Mouse (Mus musculus): ENCODE data around the gene Smpd3. TPM values are rescaled to one million over a fixed set of nuclear protein-coding genes. Genes with fewer than 3 reads are reported as not detected.
A peak's percentile ranks its signal among the peaks of the same experiment; 100 is the strongest.

Smpd3 gene
- total and polyA plus RNA-seq, 2 experiments from 2014 or later, result 81.5 to 111 TPM

GRCm38 (mm10) chr8:106306076-106306475, 31.7 kb downstream of the Smpd3 start:
- no peaks in the 10 kb centered on the region for H3K9me3 ChIP-seq (ENCODE audit: low read length)
- H3K4me3 ChIP-seq (ENCODE audit: low read depth, low read length), result no peak overlapping the region
- no peak for TF ChIP-seq CTCF (IDR thresholded peaks at IDR 0.05)
- no peaks in the 10 kb centered on the region for H3K27me3 ChIP-seq (ENCODE audit: insufficient read depth, low read length)
- H3K27ac ChIP-seq (ENCODE audit: low read depth, low read length), result no peak overlapping the region
- DNase-seq (ENCODE audit: low spot score) (no peak), ATAC-seq (ENCODE audit: low FRiP score) (no peak)
- H3K4me1 ChIP-seq (ENCODE audit: insufficient read depth, low read length), result peaks cover 2% of the 10 kb centered on the region; the same call in 1 of the 2 replicates
- no peaks in the 10 kb centered on the region for H3K36me3 ChIP-seq (ENCODE audit: insufficient read depth, low read length)
- 88% methylated on average over 1 of the region's 1 CpGs for WGBS
- H3K4me2 ChIP-seq (ENCODE audit: low read depth, low read length, poor library complexity, severe bottlenecking), result no peak overlapping the region
- no peak overlapping the region for H3K9ac ChIP-seq (replicated peaks; ENCODE audit: low read length, poor library complexity, severe bottlenecking)

GRCm38 (mm10) chr8:106305301-106305700, 32.5 kb downstream of the Smpd3 start:
- Histone ChIP-seq H3K4me1 (ENCODE audit: insufficient read depth, low read length) (peaks cover 6% of the 10 kb centered on the region; the same call in 1 of the 2 replicates), H3K4me2 (ENCODE audit: low read depth, low read length, poor library complexity, severe bottlenecking) (no peak overlapping the region), H3K36me3 (ENCODE audit: insufficient read depth, low read length) (no peaks in the 10 kb centered on the region), H3K4me3 (ENCODE audit: low read depth, low read length) (no peak overlapping the region), H3K27me3 (ENCODE audit: insufficient read depth, low read length) (no peaks in the 10 kb centered on the region), H3K9me3 (ENCODE audit: low read length) (no peaks in the 10 kb centered on the region), H3K9ac (replicated peaks; ENCODE audit: low read length, poor library complexity, severe bottlenecking) (no peak overlapping the region), H3K27ac (ENCODE audit: low read depth, low read length) (no peak overlapping the region)
- TF ChIP-seq CTCF (IDR thresholded peaks at IDR 0.05), result no peak
- DNase-seq (ENCODE audit: low spot score) (no peak), ATAC-seq (ENCODE audit: low FRiP score) (no peak)
- 94% methylated on average over 3 of the region's 3 CpGs for WGBS

GRCm38 (mm10) chr8:106304321-106304720, 33.5 kb downstream of the Smpd3 start:
- ATAC-seq (ENCODE audit: low FRiP score) (no peak), DNase-seq (ENCODE audit: low spot score) (no peak)
- Histone ChIP-seq H3K36me3 (ENCODE audit: insufficient read depth, low read length) (no peaks in the 10 kb centered on the region), H3K4me3 (ENCODE audit: low read depth, low read length) (no peak overlapping the region), H3K9ac (replicated peaks; ENCODE audit: low read length, poor library complexity, severe bottlenecking) (no peak overlapping the region), H3K27me3 (ENCODE audit: insufficient read depth, low read length) (no peaks in the 10 kb centered on the region), H3K27ac (ENCODE audit: low read depth, low read length) (no peak overlapping the region), H3K9me3 (ENCODE audit: low read length) (no peaks in the 10 kb centered on the region), H3K4me2 (ENCODE audit: low read depth, low read length, poor library complexity, severe bottlenecking) (no peak overlapping the region), H3K4me1 (ENCODE audit: insufficient read depth, low read length) (peaks cover 6% of the 10 kb centered on the region; the same call in 1 of the 2 replicates)
- TF ChIP-seq CTCF (IDR thresholded peaks at IDR 0.05), result no peak
- WGBS, result 88% methylated on average over 6 of the region's 6 CpGs

DNA sequence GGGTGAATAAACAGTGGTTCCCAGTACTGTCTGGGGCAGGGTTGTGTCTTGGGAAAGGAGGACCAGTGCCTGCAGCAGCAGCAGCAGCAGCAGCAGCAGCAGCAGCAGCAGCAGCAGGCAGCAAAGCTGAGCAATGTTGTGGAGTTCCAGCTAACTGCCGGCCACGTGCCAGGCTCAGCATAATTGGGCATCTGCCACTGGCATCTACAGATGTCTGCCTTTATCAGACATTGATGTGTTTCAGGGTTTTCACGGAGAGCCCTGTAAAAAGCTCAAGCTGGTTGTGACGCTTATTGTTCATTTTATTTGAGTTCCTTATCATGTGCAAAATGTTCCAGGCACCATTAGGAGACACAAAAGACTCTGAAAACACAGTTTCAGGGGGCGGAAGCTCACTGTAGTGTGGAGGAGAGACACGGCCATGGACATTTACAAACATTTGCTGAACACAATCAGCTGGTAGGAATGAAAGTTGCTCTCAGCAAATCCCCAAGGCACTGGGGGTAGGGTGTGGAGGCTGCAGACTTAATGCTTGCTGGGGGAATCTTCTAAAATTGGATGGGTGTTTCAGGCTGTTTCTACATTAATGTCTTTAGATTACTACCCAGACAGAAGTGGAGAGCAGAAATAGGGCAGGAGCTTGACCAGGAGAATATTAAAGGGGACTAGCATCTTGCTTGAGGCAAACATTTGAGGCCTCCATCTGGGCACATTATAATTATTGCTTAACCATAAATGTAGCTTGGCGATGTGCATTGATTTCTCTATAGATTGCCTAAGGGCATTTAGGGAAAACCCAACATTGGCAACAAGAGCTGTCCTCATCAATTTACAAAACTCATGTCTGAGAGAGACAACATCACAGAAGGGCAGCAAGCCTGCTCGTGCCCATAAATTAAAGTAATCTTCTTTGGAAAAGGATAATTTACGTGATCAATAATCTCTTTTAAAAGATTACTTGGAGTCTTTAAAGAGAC, 36.8 kb downstream of the Smpd3 start:
- 29% methylated on average over 9 of the region's 9 CpGs for WGBS
- Histone ChIP-seq H3K4me1 (ENCODE audit: insufficient read depth, low read length) (peaks cover 6% of the 10 kb centered on the region; the same call in 1 of the 2 replicates), H3K4me2 (ENCODE audit: low read depth, low read length, poor library complexity, severe bottlenecking) (no peak overlapping the region), H3K4me3 (ENCODE audit: low read depth, low read length) (no peak overlapping the region), H3K36me3 (ENCODE audit: insufficient read depth, low read length) (no peaks in the 10 kb centered on the region), H3K27ac (ENCODE audit: low read depth, low read length) (peak overlapping the region; percentile 44; the same call in 1 of the 2 replicates), H3K9me3 (ENCODE audit: low read length) (no peaks in the 10 kb centered on the region), H3K9ac (replicated peaks; ENCODE audit: low read length, poor library complexity, severe bottlenecking) (no peak overlapping the region; the same call in 1 of the 2 replicates), H3K27me3 (ENCODE audit: insufficient read depth, low read length) (no peaks in the 10 kb centered on the region)
- no peak for ATAC-seq (ENCODE audit: low FRiP score)
- peak; percentile 57 for DNase-seq (ENCODE audit: low spot score)
- no peak for TF ChIP-seq CTCF (IDR thresholded peaks at IDR 0.05)

DNA sequence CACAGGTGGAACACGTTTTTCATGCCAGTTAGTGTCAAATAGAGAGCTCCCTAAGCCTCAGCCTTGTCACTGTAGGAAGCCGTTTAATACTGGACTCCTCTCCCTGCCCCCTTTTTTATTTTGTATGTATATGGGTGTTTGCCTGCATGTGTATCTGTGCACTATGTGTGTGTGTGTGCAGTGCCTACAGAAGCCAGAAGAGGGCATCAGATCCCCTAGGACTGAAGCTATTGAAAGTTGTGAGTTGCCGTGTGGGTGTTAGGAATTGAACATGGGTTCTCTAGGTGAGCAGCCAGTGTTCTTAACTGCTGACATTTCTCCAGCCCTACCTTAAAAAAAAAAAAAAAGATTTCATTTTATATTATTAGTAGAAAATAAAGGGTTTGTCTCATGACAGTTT, 38.1 kb downstream of the Smpd3 start:
- Histone ChIP-seq H3K27ac (ENCODE audit: low read depth, low read length) (no peak overlapping the region), H3K4me1 (ENCODE audit: insufficient read depth, low read length) (peaks cover 6% of the 10 kb centered on the region; the same call in 1 of the 2 replicates), H3K9ac (replicated peaks; ENCODE audit: low read length, poor library complexity, severe bottlenecking) (no peak overlapping the region), H3K27me3 (ENCODE audit: insufficient read depth, low read length) (no peaks in the 10 kb centered on the region), H3K9me3 (ENCODE audit: low read length) (no peaks in the 10 kb centered on the region), H3K36me3 (ENCODE audit: insufficient read depth, low read length) (no peaks in the 10 kb centered on the region), H3K4me2 (ENCODE audit: low read depth, low read length, poor library complexity, severe bottlenecking) (no peak overlapping the region), H3K4me3 (ENCODE audit: low read depth, low read length) (no peak overlapping the region)
- 87% methylated on average over 3 of the region's 3 CpGs for WGBS
- TF ChIP-seq CTCF (IDR thresholded peaks at IDR 0.05), result peak; percentile 41; the same call in 1 of the 2 replicates
- DNase-seq (ENCODE audit: low spot score) (no peak), ATAC-seq (ENCODE audit: low FRiP score) (no peak)

DNA sequence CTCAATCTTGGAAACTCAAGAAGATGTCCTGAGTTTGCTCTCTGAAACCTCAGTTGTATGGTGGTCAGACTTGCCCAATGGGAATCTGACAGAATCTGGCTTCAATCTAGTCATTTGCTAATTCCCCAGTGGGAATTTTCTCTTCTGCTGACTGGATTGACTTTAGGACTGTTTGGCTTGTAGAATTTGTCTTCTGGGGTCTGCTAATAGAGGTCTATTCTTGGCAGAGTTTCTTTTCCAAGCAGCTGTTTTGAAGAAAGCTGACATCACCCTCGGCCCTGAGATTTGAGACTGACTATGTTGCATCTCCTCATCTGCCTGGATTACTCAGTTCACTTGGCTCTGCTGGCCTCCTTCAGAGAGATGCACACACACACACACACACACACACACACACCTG, 38.9 kb downstream of the Smpd3 start:
- no peaks in the 10 kb centered on the region for H3K36me3 ChIP-seq (ENCODE audit: insufficient read depth, low read length)
- H3K4me3 ChIP-seq (ENCODE audit: low read depth, low read length), result no peak overlapping the region
- peaks cover 6% of the 10 kb centered on the region; the same call in 1 of the 2 replicates for H3K4me1 ChIP-seq (ENCODE audit: insufficient read depth, low read length)
- WGBS, result 82% methylated on average over 1 of the region's 1 CpGs
- no peak overlapping the region for H3K4me2 ChIP-seq (ENCODE audit: low read depth, low read length, poor library complexity, severe bottlenecking)
- ATAC-seq (ENCODE audit: low FRiP score) (no peak), DNase-seq (ENCODE audit: low spot score) (no peak)
- no peaks in the 10 kb centered on the region for H3K27me3 ChIP-seq (ENCODE audit: insufficient read depth, low read length)
- H3K9ac ChIP-seq (replicated peaks; ENCODE audit: low read length, poor library complexity, severe bottlenecking), result no peak overlapping the region
- no peak overlapping the region for H3K27ac ChIP-seq (ENCODE audit: low read depth, low read length)
- H3K9me3 ChIP-seq (ENCODE audit: low read length), result no peaks in the 10 kb centered on the region
- no peak for TF ChIP-seq CTCF (IDR thresholded peaks at IDR 0.05)
